Mouse (Mus musculus) layer of hippocampus, adult 2 months (tissue): Measurements from ENCODE around the gene Tldc2. TPM values are rescaled to one million over a fixed set of nuclear protein-coding genes. Genes with fewer than 3 reads are reported as not detected.

Experiments used
- DNase-seq, 2 experiments: peaks; one replicate each; pipeline ENCODE4 v3.0.0; 2022; ENCODE audit warnings: low spot score in 2 of 2
- H3K27ac ChIP-seq: fragments of 200-600 bp; 2 replicates; pipeline ENCODE4 v1.8.1; 2022
- H3K4me3 ChIP-seq: fragments of 200-600 bp; 2 replicates; pipeline ENCODE4 v1.8.1; 2022; ENCODE audit warnings: mild to moderate bottlenecking
- CTCF ChIP-seq: fragments of 200-600 bp; conservative IDR thresholded peaks from 2 replicates; pipeline ENCODE4 v1.8.1; 2022; ENCODE audit warnings: antibody characterized with exemption, mild to moderate bottlenecking, moderate library complexity
- total RNA-seq, 2 experiments: library from RNA; stranded (reverse); gene quantifications; 2 replicates each; pipeline ENCODE4 v1.2.3; 2021

Gene Tldc2
- total RNA-seq, 2 experiments from 2014 or later = not detected

GRCm38 (mm10) chr2:157065879-157066226 is 21.0 kb upstream of the Tldc2 start:
- H3K27ac ChIP-seq = peak overlapping the region; percentile 80

DNA sequence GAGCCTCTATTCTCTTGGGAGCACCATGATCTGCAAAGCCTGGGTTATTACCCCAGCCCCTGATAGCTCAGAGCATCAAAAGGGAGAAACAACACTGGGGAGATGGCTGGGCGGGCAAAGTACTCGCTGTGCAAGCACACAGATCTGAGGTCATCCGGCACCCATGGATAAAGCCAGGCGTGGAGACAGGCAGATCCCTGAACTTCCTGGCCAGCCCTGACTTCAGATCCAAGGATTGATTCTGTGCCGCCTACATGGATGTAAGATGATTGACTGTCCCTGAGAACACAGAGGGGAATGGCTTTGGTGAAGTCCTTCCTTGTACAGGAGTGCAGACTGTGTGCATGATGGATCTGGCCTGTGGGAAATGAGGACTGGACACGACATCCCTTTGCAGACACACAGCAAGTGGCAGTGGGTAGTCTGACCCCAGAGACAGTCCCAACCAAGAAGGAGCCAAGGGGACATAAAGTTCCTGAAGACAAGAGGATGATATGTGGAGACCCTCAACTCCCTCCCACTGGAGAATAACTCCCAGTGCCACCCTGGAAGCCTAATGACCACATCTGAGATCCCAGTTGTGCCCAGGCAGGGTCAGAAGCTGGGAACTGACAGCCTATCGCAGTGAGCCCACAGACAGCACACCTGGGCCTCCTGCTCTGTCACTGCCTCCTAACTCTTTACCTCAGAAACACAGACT is 20.0 kb upstream of the Tldc2 start:
- no peak for TF ChIP-seq CTCF
- no peak for DNase-seq
- Histone ChIP-seq H3K27ac (peak overlapping the region; percentile 80), H3K4me3 (no peak overlapping the region)

More at GRCm38 (mm10) chr2:157065879-157066226, 21.0 kb upstream of the Tldc2 start:
- DNase-seq = no peak
- no peak for TF ChIP-seq CTCF
- H3K4me3 ChIP-seq = no peak overlapping the region

GRCm38 (mm10) chr2:157068701-157069354 is 18.0 kb upstream of the Tldc2 start:
- Histone ChIP-seq H3K4me3 (no peak overlapping the region; the same call in 1 of the 2 replicates), H3K27ac (peak overlapping the region; percentile 83)
- no peak for TF ChIP-seq CTCF
- DNase-seq = no peak

GRCm38 (mm10) chr2:157069355-157069735 is 17.5 kb upstream of the Tldc2 start:
- no peak for DNase-seq
- H3K27ac ChIP-seq = peak overlapping the region; percentile 83
- no peak overlapping the region; the same call in 1 of the 2 replicates for H3K4me3 ChIP-seq
- no peak for TF ChIP-seq CTCF

- Histone ChIP-seq H3K4me3 (no peak overlapping the region), H3K27ac (peak overlapping the region; percentile 83)
- TF ChIP-seq CTCF = no peak
- no peak for DNase-seq
These were observed 17.0 kb upstream of the Tldc2 start for GRCm38 (mm10) chr2:157069755-157070315.

DNA sequence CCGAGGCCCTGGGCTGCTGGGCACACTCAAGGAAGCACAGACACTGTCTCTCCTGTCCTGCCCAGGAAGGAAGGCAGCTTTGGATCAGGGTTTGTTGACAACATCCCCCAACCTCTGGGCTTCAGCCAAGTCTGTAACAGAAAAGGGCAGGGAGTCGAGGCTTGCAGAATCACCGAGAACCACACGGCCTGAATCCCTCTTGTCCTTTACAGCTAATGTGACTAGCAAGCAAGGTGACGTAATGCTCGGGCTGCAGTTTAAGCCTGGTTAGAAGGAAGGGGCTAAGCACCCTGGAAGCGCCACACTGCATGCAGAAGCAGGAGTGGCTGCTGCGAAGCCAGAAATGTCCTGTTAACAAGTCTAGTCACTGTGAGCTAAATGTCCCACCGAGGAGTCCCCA is 16.5 kb upstream of the Tldc2 start:
- H3K27ac ChIP-seq = peak overlapping the region; percentile 83
- TF ChIP-seq CTCF = no peak
- no peak for DNase-seq
- H3K4me3 ChIP-seq = no peak overlapping the region

GRCm38 (mm10) chr2:157071556-157071955 is 15.3 kb upstream of the Tldc2 start:
- no peak for DNase-seq
- H3K4me3 ChIP-seq = no peak overlapping the region
- H3K27ac ChIP-seq = peak overlapping the region; percentile 61; the same call in 1 of the 2 replicates
- no peak for TF ChIP-seq CTCF

DNA sequence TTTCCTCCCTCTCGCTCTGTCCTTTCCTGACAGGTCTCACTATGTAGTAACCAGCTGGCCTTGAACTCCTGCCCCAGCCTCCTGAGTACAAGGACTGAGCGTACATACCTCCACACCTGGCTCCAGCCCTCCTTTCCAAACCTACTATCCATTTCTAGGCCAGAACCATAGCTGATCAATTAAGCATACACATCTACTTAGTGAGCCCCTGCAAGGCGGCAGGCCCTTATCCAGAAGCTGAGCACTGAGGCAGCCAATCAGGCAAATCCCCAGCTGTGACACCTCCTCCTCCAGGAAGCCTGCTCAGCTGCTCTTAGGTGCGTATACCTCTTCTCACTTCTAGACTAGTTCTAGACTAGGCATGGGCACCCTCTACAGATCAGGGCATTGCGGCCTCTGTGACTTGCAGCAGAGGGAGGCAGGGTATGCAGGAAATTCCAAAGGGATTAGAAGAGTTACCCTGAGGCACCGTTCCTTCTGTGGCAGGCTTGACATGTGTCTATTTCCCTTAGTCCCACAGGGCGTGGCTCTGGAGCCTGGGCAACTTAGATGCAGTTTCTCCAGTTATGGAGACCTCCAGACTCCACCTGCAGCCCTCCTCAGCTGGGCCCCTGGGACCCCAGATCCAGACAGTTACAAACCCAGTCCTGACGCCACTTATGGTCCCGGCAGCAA is 14.4 kb upstream of the Tldc2 start:
- TF ChIP-seq CTCF = no peak
- H3K27ac ChIP-seq = 0 out of 2 replicates have a peak overlapping the region, but pooled peaks have one; percentile 61
- H3K4me3 ChIP-seq = no peak overlapping the region
- DNase-seq = no peak

DNA sequence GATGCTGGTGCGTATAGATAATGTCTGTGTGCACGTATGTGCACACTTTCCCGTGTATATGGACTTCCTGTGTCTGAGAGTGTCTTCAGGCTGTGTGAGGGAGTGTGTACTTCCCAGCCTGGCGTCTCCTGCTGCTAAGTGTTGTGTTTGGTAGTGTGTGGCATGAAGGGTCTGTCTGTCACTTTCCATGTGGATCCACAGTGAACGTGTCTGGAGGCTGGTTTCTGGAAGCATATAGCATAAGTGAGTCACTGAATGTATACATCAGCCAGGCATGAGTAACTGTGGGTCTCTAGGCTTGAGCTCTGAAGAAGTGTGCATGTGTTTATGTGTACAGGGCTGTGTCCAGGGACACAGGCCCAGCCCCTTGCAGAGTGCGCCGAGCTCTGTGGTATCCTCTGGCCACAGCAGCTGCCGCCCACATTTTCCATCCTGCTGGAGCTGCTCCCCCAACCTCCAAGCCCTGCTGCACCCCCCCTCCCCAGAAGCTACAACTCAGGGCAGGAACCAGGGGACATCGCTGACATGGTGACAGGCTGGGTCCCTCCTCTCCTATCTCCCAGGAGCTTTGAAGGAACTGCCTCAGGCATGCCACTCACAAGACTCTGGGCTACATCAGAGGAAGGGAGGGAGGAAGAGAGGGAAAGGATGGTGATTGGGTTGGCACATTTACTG is 13.3 kb upstream of the Tldc2 start:
- no peak for DNase-seq
- Histone ChIP-seq H3K4me3 (no peak overlapping the region), H3K27ac (peak overlapping the region; percentile 36; the same call in 1 of the 2 replicates)
- TF ChIP-seq CTCF = no peak

DNA sequence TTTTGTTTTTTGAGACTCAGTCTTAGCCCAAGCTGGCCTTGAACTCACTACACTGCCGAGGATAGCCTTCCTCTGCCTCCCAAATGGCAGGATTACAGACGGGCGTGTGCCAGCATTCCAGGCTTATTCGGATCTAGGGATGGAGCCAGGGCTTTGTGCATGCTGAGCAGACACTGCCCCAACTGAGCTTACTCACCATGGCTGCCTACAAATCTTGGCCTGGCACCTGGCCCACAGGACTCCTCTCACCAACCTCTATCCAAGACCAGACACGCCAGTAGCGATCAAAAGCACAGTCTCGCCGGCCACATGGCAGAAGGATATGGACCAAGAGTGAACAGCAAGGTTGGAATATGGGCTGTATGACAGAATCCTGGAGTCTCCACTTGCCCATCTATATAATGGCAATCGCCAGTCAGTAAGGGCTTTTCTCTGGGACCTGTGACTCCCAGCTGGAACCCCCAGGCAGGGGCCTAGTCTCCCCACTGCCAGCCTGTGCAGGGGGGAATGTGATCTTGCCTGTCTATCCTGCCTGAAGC is 12.6 kb upstream of the Tldc2 start:
- no peak for DNase-seq
- TF ChIP-seq CTCF = no peak
- H3K4me3 ChIP-seq = peak overlapping the region; percentile 26; the same call in 1 of the 2 replicates
- H3K27ac ChIP-seq = peak overlapping the region; percentile 36; the same call in 1 of the 2 replicates

DNA sequence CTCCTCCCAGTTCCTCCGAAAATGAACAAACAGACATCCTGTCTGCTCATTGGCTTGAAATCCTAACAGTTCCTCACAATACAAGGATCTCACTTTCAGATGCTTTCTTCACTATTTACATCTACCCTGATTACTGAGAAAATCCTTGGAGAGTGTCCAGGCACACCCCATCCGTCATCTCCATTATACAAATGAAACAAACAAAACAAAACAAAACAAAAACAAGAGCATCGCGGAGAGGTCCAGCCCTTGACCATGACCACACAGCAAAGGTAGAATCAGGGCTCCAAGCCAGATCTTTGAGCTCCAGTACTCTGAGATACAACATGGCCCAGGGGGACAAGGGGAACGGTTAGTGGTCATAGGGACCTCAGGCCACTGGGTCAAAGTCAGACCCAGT is 12.1 kb upstream of the Tldc2 start:
- DNase-seq = no peak
- no peak for TF ChIP-seq CTCF
- H3K27ac ChIP-seq = peak overlapping the region; percentile 36; the same call in 1 of the 2 replicates

DNA sequence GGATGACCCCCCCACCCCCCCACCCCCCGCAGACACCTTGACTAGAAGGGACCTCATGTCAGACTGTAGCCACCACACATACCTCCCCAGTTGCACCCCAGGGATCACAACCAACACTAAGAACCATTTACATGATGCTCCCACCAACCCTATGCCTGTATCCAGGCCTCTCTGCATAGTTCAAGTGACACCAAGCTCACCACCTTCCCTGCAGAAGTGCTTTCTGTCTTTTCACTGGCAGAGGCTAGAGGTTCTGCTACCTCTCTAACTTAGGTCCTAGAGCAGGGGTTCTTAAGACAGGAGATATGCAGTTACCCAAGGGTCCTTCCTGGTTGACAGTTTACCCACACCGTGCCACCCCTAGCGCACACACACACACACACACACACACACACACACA is 11.6 kb upstream of the Tldc2 start:
- Histone ChIP-seq H3K4me3 (no peak overlapping the region), H3K27ac (no peak overlapping the region)
- no peak for TF ChIP-seq CTCF
- DNase-seq = no peak

More for the DNA sequence above, 12.1 kb upstream of the Tldc2 start:
- peak overlapping the region; percentile 26; the same call in 1 of the 2 replicates for H3K4me3 ChIP-seq
